Mouse (Mus musculus) MEL (cell line): ENCODE measurements around the gene D630036H23Rik. TPM values are rescaled to one million over a fixed set of nuclear protein-coding genes. Genes with fewer than 3 reads are reported as not detected.

Experiments used
- DNase-seq: peaks from one replicate; pipeline ENCODE4 v3.0.0; 2011; ENCODE audit warnings: low read depth, low spot score
- H3K27ac ChIP-seq: 2 replicates; pipeline ENCODE4 v1.5.1; 2012; ENCODE audit warnings: low read depth, mild to moderate bottlenecking, control low read depth, low read length, moderate library complexity; ENCODE audit not compliant: control insufficient read depth
- H3K27me3 ChIP-seq, 2 experiments: fragments of 150-350 bp in 1 of 2; sonication (generic) in 1 of 2; 2 replicates each; pipeline ENCODE4 v1.6.1; 2012; ENCODE audit warnings: low read length in 2 of 2, mild to moderate bottlenecking in 2 of 2, improper control_type of control experiment in 1 of 2, moderate library complexity in 1 of 2; ENCODE audit not compliant: insufficient read depth in 2 of 2, control insufficient read depth in 1 of 2
- H3K36me3 ChIP-seq, 2 experiments: 2 replicates each; pipeline ENCODE4 v1.6.1; 2012 to 2014; ENCODE audit warnings: low read length in 2 of 2, improper control_type of control experiment in 1 of 2, inconsistent platforms in 1 of 2, mild to moderate bottlenecking in 1 of 2; ENCODE audit not compliant: insufficient read depth in 2 of 2, control insufficient read depth in 1 of 2
- H3K4me1 ChIP-seq, 2 experiments: fragments of 150-350 bp in 1 of 2; sonication (generic) in 1 of 2; 2 replicates each; pipeline ENCODE4 v1.6.1; 2012; ENCODE audit warnings: low read length in 2 of 2, improper control_type of control experiment in 1 of 2, mild to moderate bottlenecking in 1 of 2; ENCODE audit not compliant: insufficient read depth in 2 of 2, control insufficient read depth in 1 of 2
- H3K4me3 ChIP-seq, 2 experiments: fragments of 150-350 bp in 1 of 2; sonication (generic) in 1 of 2; 2 replicates each; pipeline ENCODE4 v1.5.1; 2012; ENCODE audit warnings: low read depth in 2 of 2, low read length in 2 of 2, mild to moderate bottlenecking in 2 of 2, moderate library complexity in 2 of 2, control low read depth in 1 of 2, improper control_type of control experiment in 1 of 2; ENCODE audit not compliant: control insufficient read depth in 1 of 2, insufficient read depth in 1 of 2
- H3K79me2 ChIP-seq: 2 replicates; pipeline ENCODE4 v1.6.1; 2012; ENCODE audit warnings: mild to moderate bottlenecking, low read length, moderate library complexity; ENCODE audit not compliant: control insufficient read depth, poor library complexity, insufficient read depth
- H3K9ac ChIP-seq: 2 replicates; pipeline ENCODE4 v1.6.1; 2012; ENCODE audit warnings: low read depth, mild to moderate bottlenecking, control low read depth, low read length, moderate library complexity; ENCODE audit not compliant: control insufficient read depth, poor library complexity, severe bottlenecking
- H3K9me3 ChIP-seq: fragments of 150-350 bp; sonication (generic); replicated peaks from 2 replicates; pipeline ENCODE4 v1.6.1; 2012; ENCODE audit warnings: mild to moderate bottlenecking, low read length, improper control_type of control experiment, moderate library complexity; ENCODE audit not compliant: insufficient read depth
- BHLHE40 ChIP-seq: IDR thresholded peaks from 2 replicates; pipeline ENCODE4 v1.6.1; 2012; ENCODE audit warnings: low read depth, mild to moderate bottlenecking, inconsistent platforms, low read length, improper control_type of control experiment, borderline replicate concordance
- CHD1 ChIP-seq: IDR thresholded peaks from 2 replicates; pipeline ENCODE4 v1.6.1; 2012; ENCODE audit warnings: low read depth, mild to moderate bottlenecking, inconsistent platforms, low read length, improper control_type of control experiment
- CHD2 ChIP-seq: IDR thresholded peaks from 2 replicates; pipeline ENCODE4 v1.6.1; 2011; ENCODE audit warnings: low read length, improper control_type of control experiment
- E2F4 ChIP-seq: IDR thresholded peaks from 2 replicates; pipeline ENCODE4 v1.6.1; 2011; ENCODE audit warnings: low read depth, low read length, improper control_type of control experiment, borderline replicate concordance
- ELF1 ChIP-seq: IDR thresholded peaks from 2 replicates; pipeline ENCODE4 v1.6.1; 2014; ENCODE audit warnings: low read depth, mild to moderate bottlenecking, inconsistent platforms, low read length, improper control_type of control experiment, moderate library complexity
- EP300 ChIP-seq, 2 experiments: IDR thresholded peaks; 2 replicates each; pipeline ENCODE4 v1.6.1; 2011; ENCODE audit warnings: improper control_type of control experiment in 2 of 2, low read length in 2 of 2, low read depth in 1 of 2, mild to moderate bottlenecking in 1 of 2
- ETS1 ChIP-seq: IDR thresholded peaks from 2 replicates; pipeline ENCODE4 v1.6.1; 2012; ENCODE audit warnings: low read depth, mild to moderate bottlenecking, inconsistent platforms, low read length, improper control_type of control experiment, moderate library complexity
- GABPA ChIP-seq: IDR thresholded peaks from 2 replicates; pipeline ENCODE4 v1.6.1; 2012; ENCODE audit warnings: low read depth, mild to moderate bottlenecking, inconsistent platforms, low read length, improper control_type of control experiment, moderate library complexity
- MAFK ChIP-seq: IDR thresholded peaks from 2 replicates; pipeline ENCODE4 v1.6.1; 2011; ENCODE audit warnings: low read depth, mild to moderate bottlenecking, low read length, improper control_type of control experiment, borderline replicate concordance
- MEF2A ChIP-seq: IDR thresholded peaks from 2 replicates; pipeline ENCODE4 v1.6.1; 2014; ENCODE audit warnings: low read depth, mild to moderate bottlenecking, inconsistent platforms, low read length, improper control_type of control experiment; ENCODE audit not compliant: poor library complexity, insufficient replicate concordance, severe bottlenecking; ENCODE audit errors: extremely low read depth
- MYB ChIP-seq: IDR thresholded peaks from 2 replicates; pipeline ENCODE4 v1.6.1; 2011; ENCODE audit warnings: mild to moderate bottlenecking, low read depth, low read length, improper control_type of control experiment
- NELFE ChIP-seq: IDR thresholded peaks from 2 replicates; pipeline ENCODE4 v1.6.1; 2011; ENCODE audit warnings: low read depth, low read length, improper control_type of control experiment
- NRF1 ChIP-seq: IDR thresholded peaks from 2 replicates; pipeline ENCODE4 v1.6.1; 2014; ENCODE audit warnings: low read depth, mild to moderate bottlenecking, inconsistent platforms, low read length, improper control_type of control experiment, moderate library complexity; ENCODE audit not compliant: poor library complexity, insufficient read depth, severe bottlenecking
- POLR2AphosphoS2 ChIP-seq: IDR thresholded peaks from 2 replicates; pipeline ENCODE4 v1.6.1; 2011; ENCODE audit warnings: low read length, improper control_type of control experiment
- RCOR1 ChIP-seq: IDR thresholded peaks from 2 replicates; pipeline ENCODE4 v1.6.1; 2012; ENCODE audit warnings: low read depth, mild to moderate bottlenecking, inconsistent platforms, low read length, improper control_type of control experiment
- SIN3A ChIP-seq: IDR thresholded peaks from 2 replicates; pipeline ENCODE4 v1.6.1; 2012; ENCODE audit warnings: low read length, improper control_type of control experiment, inconsistent platforms
- TAL1 ChIP-seq: IDR thresholded peaks from 2 replicates; pipeline ENCODE4 v1.6.1; 2012; ENCODE audit warnings: mild to moderate bottlenecking, inconsistent platforms, low read length, moderate library complexity, mixed read lengths
- TBP ChIP-seq: IDR thresholded peaks from 2 replicates; pipeline ENCODE4 v1.8.0; 2011; ENCODE audit warnings: low read depth, low read length, improper control_type of control experiment
- UBTF ChIP-seq: IDR thresholded peaks from 2 replicates; pipeline ENCODE4 v1.6.1; 2012; ENCODE audit warnings: low read depth, mild to moderate bottlenecking, inconsistent platforms, low read length, improper control_type of control experiment, moderate library complexity, borderline replicate concordance; ENCODE audit not compliant: insufficient read depth
- USF1 ChIP-seq: IDR thresholded peaks from 2 replicates; pipeline ENCODE4 v1.6.1; 2014; ENCODE audit warnings: low read depth, mild to moderate bottlenecking, inconsistent platforms, low read length, improper control_type of control experiment, moderate library complexity
- USF2 ChIP-seq, 2 experiments: IDR thresholded peaks; 2 replicates each; pipeline ENCODE4 v1.6.1; 2011 to 2012; ENCODE audit warnings: improper control_type of control experiment in 2 of 2, low read length in 2 of 2, borderline replicate concordance in 1 of 2, inconsistent platforms in 1 of 2, low read depth in 1 of 2, mild to moderate bottlenecking in 1 of 2; ENCODE audit not compliant: insufficient read depth in 1 of 2
- ZMIZ1 ChIP-seq: IDR thresholded peaks from 2 replicates; pipeline ENCODE4 v1.6.1; 2012; ENCODE audit warnings: low read depth, mild to moderate bottlenecking, inconsistent platforms, low read length, improper control_type of control experiment, moderate library complexity
- ZNF384 ChIP-seq: IDR thresholded peaks from 2 replicates; pipeline ENCODE4 v1.6.1; 2012; ENCODE audit warnings: low read depth, mild to moderate bottlenecking, inconsistent platforms, low read length, improper control_type of control experiment
- polyA plus RNA-seq, 2 experiments: library from polyadenylated mRNA; stranded (reverse) in 1 of 2; unstranded in 1 of 2; fragments of >175 nt in 1 of 2; fragments of >200 nt in 1 of 2; gene quantifications; 2 replicates each; pipeline versions ENCODE4 v1.2.1 to v1.2.4; 2012; ENCODE audit warnings: low replicate concordance in 2 of 2, low read depth in 1 of 2; ENCODE audit not compliant: insufficient read length in 2 of 2, insufficient read depth in 1 of 2, missing spikeins in 1 of 2
- total RNA-seq: library from RNA; depleted of rRNA; stranded (reverse); fragments of 300-350 nt; gene quantifications from 2 replicates; pipeline ENCODE4 v1.2.3, GENCODE M21; 2012

The D630036H23Rik gene
- total and polyA plus RNA-seq, 3 experiments, result 0.42 to 1.0 TPM; not detected in 1

DNA sequence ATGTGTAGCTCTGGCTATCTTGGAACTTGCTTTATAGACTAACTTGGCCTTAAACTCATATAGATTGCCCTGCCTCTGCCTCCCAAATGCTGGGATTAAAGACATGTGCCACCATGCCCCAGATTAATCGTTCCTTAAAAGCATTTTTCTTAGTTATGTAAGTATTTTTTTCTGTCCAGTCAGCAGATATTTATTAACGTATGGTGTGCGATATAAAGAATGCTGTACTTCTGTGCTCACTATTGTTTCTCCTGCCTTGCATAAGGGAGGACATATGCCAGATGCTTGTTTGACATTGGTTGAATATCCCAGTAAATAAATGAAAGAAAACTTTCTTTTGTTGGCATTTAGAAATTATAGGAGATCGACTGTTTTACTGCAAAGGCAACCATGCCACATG lies 5.0 kb upstream of the D630036H23Rik start:
- H3K4me1 ChIP-seq, result no peaks in the 10 kb centered on the region; a peak in 1 of 4 replicates
- no peak for TF ChIP-seq RCOR1
- no peak for TF ChIP-seq MEF2A
- no peak for TF ChIP-seq NELFE
- no peak for TF ChIP-seq EP300 (IDR thresholded peaks at IDR 0.05; ENCODE audit: low read depth in 1 of 2, low read length in 2 of 2)
- TF ChIP-seq CHD2, result no peak
- no peak for TF ChIP-seq ELF1
- no peak for TF ChIP-seq MYB
- no peak for TF ChIP-seq ZMIZ1
- TF ChIP-seq ZNF384, result no peak
- no peak for TF ChIP-seq USF1
- no peak for TF ChIP-seq TBP
- TF ChIP-seq NRF1, result no peak
- no peak for TF ChIP-seq POLR2AphosphoS2
- TF ChIP-seq UBTF, result no peak
- no peak for TF ChIP-seq TAL1
- no peak for TF ChIP-seq CHD1
- TF ChIP-seq ETS1, result no peak
- no peak for TF ChIP-seq USF2 (IDR thresholded peaks at IDR 0.05; ENCODE audit: borderline replicate concordance in 1 of 2, insufficient read depth in 1 of 2, low read depth in 1 of 2, low read length in 2 of 2)
- DNase-seq, result no peak
- no peaks in the 10 kb centered on the region for H3K27me3 ChIP-seq
- H3K27ac ChIP-seq, result no peak overlapping the region
- H3K79me2 ChIP-seq, result no peaks in the 10 kb centered on the region
- no peak overlapping the region for H3K4me3 ChIP-seq
- no peak overlapping the region for H3K9ac ChIP-seq
- no peaks in the 10 kb centered on the region for H3K9me3 ChIP-seq
- no peaks in the 10 kb centered on the region; a peak in 1 of 4 replicates for H3K36me3 ChIP-seq

DNA sequence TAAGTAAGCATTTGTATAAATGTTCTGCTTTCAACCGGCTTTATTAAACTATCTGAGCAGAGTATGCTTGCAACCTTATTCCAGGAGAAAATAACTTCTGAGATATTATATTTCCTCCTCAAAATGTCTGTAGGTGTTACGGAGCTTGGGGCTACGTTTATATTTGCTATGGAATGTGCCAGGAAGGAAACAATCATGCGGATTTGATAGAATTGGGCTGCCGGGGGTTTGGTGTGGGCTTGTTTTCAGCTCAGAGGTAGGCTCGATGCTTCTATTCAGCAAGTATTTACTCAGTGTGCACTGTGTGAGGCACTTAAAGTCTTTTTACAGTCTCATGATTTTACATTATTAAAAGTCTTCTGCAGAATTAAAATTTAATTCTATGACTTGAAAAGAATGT lies 3.4 kb upstream of the D630036H23Rik start:
- no peak overlapping the region for H3K9ac ChIP-seq

More for the DNA sequence above, 3.4 kb upstream of the D630036H23Rik start:
- H3K4me3 ChIP-seq, result no peak overlapping the region
- H3K36me3 ChIP-seq, result peaks cover 0 to 4% of the 10 kb centered on the region in 2 experiments; a peak in 2 of 4 replicates
- H3K9me3 ChIP-seq, result no peaks in the 10 kb centered on the region
- no peaks in the 10 kb centered on the region for H3K27me3 ChIP-seq
- no peak overlapping the region for H3K27ac ChIP-seq
- peaks cover 5% of the 10 kb centered on the region; the same call in 1 of the 2 replicates for H3K79me2 ChIP-seq
- DNase-seq, result no peak
- TF ChIP-seq MAFK (no peak), BHLHE40 (no peak), SIN3A (no peak), E2F4 (no peak), GABPA (no peak)
- H3K4me1 ChIP-seq, result peaks cover 3 to 4% of the 10 kb centered on the region in 2 experiments
